Mouse (Mus musculus) E14TG2a.4 (cell line): ENCODE data around the gene Ifrd2.

Experiments used
- CTCF ChIP-seq: conservative IDR thresholded peaks from 2 replicates; pipeline ENCODE4 v1.5.1; 2014; ENCODE audit warnings: low read length
- NANOG ChIP-seq: IDR thresholded peaks from 2 replicates; pipeline ENCODE4 v1.6.1; 2014; ENCODE audit warnings: borderline replicate concordance, low read length, mixed read lengths
- POU5F1 ChIP-seq: IDR thresholded peaks from 2 replicates; pipeline ENCODE4 v1.6.1; 2014; ENCODE audit warnings: low read length, borderline replicate concordance

- TF ChIP-seq NANOG (no peak), CTCF (no peak), POU5F1 (no peak)
These were observed 43.2 kb upstream of the Ifrd2 start for GRCm38 (mm10) chr9:107544196-107544700.
